Mouse (Mus musculus) embryonic facial prominence, embryonic 10.5 days (tissue): ENCODE results near the gene Smim24. TPM values are rescaled to one million over a fixed set of nuclear protein-coding genes. Genes with fewer than 3 reads are reported as not detected.
A peak's percentile ranks its signal among the peaks of the same experiment; 100 is the strongest.

Source experiments
- DNase-seq: peaks from one replicate; pipeline ENCODE4 v3.0.0-alpha.2; 2017; ENCODE audit warnings: low spot score
- H3K27ac ChIP-seq: fragments of 300-500 bp; sonication (generic); replicated peaks from 2 replicates; pipeline ENCODE4 v1.5.1; 2016; ENCODE audit warnings: mild to moderate bottlenecking
- H3K27me3 ChIP-seq: fragments of 300-500 bp; sonication (generic); replicated peaks from 2 replicates; pipeline ENCODE4 v1.6.1; 2016; ENCODE audit warnings: low read depth, mild to moderate bottlenecking; ENCODE audit not compliant: poor library complexity, severe bottlenecking
- H3K36me3 ChIP-seq: fragments of 300-500 bp; sonication (generic); replicated peaks from 2 replicates; pipeline ENCODE4 v1.6.1; 2016; ENCODE audit warnings: mild to moderate bottlenecking, moderate library complexity
- H3K4me1 ChIP-seq: fragments of 300-500 bp; sonication (generic); 2 replicates; pipeline ENCODE4 v1.6.1; 2016
- H3K4me3 ChIP-seq: fragments of 300-500 bp; sonication (generic); 2 replicates; pipeline ENCODE4 v1.5.1; 2016; ENCODE audit warnings: mild to moderate bottlenecking, moderate library complexity
- H3K9me3 ChIP-seq: fragments of 300-500 bp; sonication (generic); 2 replicates; pipeline ENCODE4 v1.6.1; 2016; ENCODE audit warnings: mild to moderate bottlenecking
- WGBS: fragments of 180-500 bp; shearing (Covaris S2); methylation state at CpG from one replicate; pipeline ENCODE4 v1.1.7; 2016; 5-methylcytosine and 5-hydroxymethylcytosine counted together
- polyA plus RNA-seq: library from polyadenylated mRNA; unstranded; fragments of >200 nt; fragmentation: Nextera tagmentation; extraction: Ambion mirVana; gene quantifications from 2 replicates; pipeline ENCODE4 v1.2.1, GENCODE M21; 2016

Smim24 gene
- polyA plus RNA-seq, 1 experiment from 2014 or later: 2.0 TPM

GRCm38 (mm10) chr10:81400371-81401204, 7.7 kb downstream of the Smim24 start:
- WGBS: 47% methylated on average over 22 of the region's 22 CpGs
- H3K27me3 ChIP-seq: peaks cover 85% of the 10 kb centered on the region
- H3K36me3 ChIP-seq: peaks cover 24% of the 10 kb centered on the region
- H3K27ac ChIP-seq: peak overlapping the region; percentile 92
- peaks cover 69% of the 10 kb centered on the region for H3K4me1 ChIP-seq
- no peak for DNase-seq
- H3K4me3 ChIP-seq: peak overlapping the region; percentile 42
- no peaks in the 10 kb centered on the region for H3K9me3 ChIP-seq

- peak overlapping the region; percentile 42 for H3K4me3 ChIP-seq
- H3K27me3 ChIP-seq: peaks cover 91% of the 10 kb centered on the region
- WGBS: 23% methylated on average over 10 of the region's 10 CpGs
These were observed 8.3 kb downstream of the Smim24 start for GRCm38 (mm10) chr10:81401205-81401520.

GRCm38 (mm10) chr10:81401521-81402226, 8.8 kb downstream of the Smim24 start:
- H3K36me3 ChIP-seq: peaks cover 29% of the 10 kb centered on the region
- peak overlapping the region; percentile 92 for H3K27ac ChIP-seq
- WGBS: 3% methylated on average over 18 of the region's 18 CpGs
- H3K4me3 ChIP-seq: peak overlapping the region; percentile 42
- peaks cover 92% of the 10 kb centered on the region for H3K27me3 ChIP-seq
- peaks cover 78% of the 10 kb centered on the region for H3K4me1 ChIP-seq
- DNase-seq: peak; percentile 88
- no peaks in the 10 kb centered on the region for H3K9me3 ChIP-seq

More at GRCm38 (mm10) chr10:81401205-81401520, 8.3 kb downstream of the Smim24 start:
- H3K4me1 ChIP-seq: peaks cover 74% of the 10 kb centered on the region
- peaks cover 29% of the 10 kb centered on the region for H3K36me3 ChIP-seq
- no peaks in the 10 kb centered on the region for H3K9me3 ChIP-seq
- H3K27ac ChIP-seq: peak overlapping the region; percentile 92
- no peak for DNase-seq

DNA sequence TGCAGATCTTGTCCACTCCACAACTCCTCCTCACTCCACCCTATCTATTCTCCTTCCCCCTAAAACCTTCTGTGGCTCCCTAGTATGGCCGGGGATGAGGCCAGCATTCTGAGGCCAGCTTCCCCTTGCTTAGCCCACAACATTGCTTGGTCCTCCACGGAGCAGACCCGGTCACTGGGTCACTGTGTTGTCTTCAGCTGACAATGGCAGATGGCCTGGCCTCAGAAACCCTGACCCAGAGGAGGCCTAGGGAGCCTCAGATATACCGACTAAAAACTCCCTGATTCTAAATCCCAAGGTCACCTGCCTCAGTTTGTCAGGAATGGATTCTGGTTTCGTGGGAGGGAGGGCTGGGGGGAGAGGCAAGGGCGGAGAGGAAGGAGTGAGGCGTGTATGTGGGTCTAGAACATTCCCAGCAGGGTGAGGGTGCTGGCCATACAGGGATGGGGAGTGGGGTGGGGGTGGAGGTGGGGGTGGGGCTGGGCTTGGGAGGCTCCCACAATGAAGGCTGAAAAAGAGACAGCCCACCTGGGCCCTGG, 9.4 kb downstream of the Smim24 start:
- WGBS: 18% methylated on average over 7 of the region's 7 CpGs
- peaks cover 79% of the 10 kb centered on the region for H3K4me1 ChIP-seq

DNA sequence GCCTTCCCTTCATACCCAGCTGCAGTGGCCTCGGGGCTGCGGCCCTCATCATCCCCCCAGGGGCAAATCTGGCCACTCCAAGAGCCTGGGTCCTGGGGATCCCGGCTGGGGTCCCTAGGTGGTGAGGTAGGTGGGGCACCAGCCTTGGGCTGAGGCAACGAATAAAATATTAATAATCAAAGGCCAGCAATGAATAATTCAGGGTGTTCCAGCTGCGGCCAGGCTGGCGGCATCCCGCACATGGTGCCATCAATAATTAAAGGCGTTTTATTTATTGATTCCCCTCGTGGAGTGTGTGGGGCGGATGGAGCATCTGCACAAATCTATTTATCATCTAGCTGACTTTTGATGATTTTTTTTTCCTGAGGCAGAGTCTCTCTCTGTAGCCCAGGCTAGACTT, 10.7 kb downstream of the Smim24 start:
- peaks cover 29% of the 10 kb centered on the region for H3K36me3 ChIP-seq
- H3K4me3 ChIP-seq: peak overlapping the region; percentile 42
- 60% methylated on average over 10 of the region's 10 CpGs for WGBS
- H3K9me3 ChIP-seq: no peaks in the 10 kb centered on the region
- H3K27ac ChIP-seq: peak overlapping the region; percentile 92
- no peak for DNase-seq
- peaks cover 89% of the 10 kb centered on the region for H3K4me1 ChIP-seq
- peaks cover 94% of the 10 kb centered on the region for H3K27me3 ChIP-seq

More for the DNA sequence above, 9.4 kb downstream of the Smim24 start:
- peaks cover 94% of the 10 kb centered on the region for H3K27me3 ChIP-seq
- H3K36me3 ChIP-seq: peaks cover 29% of the 10 kb centered on the region
- H3K27ac ChIP-seq: peak overlapping the region; percentile 92
- DNase-seq: no peak
- H3K4me3 ChIP-seq: peak overlapping the region; percentile 42
- no peaks in the 10 kb centered on the region for H3K9me3 ChIP-seq

- Histone ChIP-seq H3K9me3 (no peaks in the 10 kb centered on the region), H3K36me3 (peaks cover 29% of the 10 kb centered on the region), H3K27me3 (peaks cover 98% of the 10 kb centered on the region), H3K27ac (peak overlapping the region; percentile 49; the same call in 1 of the 2 replicates), H3K4me1 (peaks cover 95% of the 10 kb centered on the region), H3K4me3 (peak overlapping the region; percentile 28; the same call in 1 of the 2 replicates)
- DNase-seq: no peak
- 11% methylated on average over 9 of the region's 9 CpGs for WGBS
These were observed 11.2 kb downstream of the Smim24 start for GRCm38 (mm10) chr10:81404082-81404481.

DNA sequence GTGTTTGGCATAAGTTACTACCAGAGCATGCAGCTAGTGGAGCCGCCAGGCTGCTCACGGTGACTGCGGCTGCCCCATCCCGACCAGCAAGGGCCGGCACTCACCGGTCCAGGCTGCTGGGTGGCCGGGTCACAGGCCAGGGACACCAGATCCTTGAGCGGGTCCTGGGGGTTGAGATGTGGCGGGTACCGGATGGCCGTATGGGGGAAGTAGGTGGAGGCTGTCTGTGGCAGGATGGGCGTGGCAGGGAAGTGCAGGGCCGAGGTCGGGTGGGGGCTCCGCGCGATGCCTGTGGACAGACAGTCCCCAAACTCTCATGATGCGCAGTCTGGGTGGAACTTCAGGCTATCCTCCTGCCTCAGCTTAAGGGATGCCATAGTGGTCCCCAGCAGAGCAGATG, 11.9 kb downstream of the Smim24 start:
- Histone ChIP-seq H3K4me3 (peak overlapping the region; percentile 28; the same call in 1 of the 2 replicates), H3K9me3 (no peaks in the 10 kb centered on the region), H3K27me3 (peaks cover 92% of the 10 kb centered on the region), H3K27ac (peak overlapping the region; percentile 49; the same call in 1 of the 2 replicates), H3K4me1 (peaks cover 95% of the 10 kb centered on the region), H3K36me3 (peaks cover 22% of the 10 kb centered on the region)
- 58% methylated on average over 18 of the region's 18 CpGs for WGBS
- no peak for DNase-seq

- DNase-seq: peak; percentile 65
- Histone ChIP-seq H3K4me3 (peak overlapping the region; percentile 50; the same call in 1 of the 2 replicates), H3K27me3 (peaks cover 82% of the 10 kb centered on the region), H3K4me1 (peaks cover 95% of the 10 kb centered on the region), H3K9me3 (no peaks in the 10 kb centered on the region), H3K27ac (0 out of 2 replicates have a peak overlapping the region, but pooled peaks have one; percentile 1), H3K36me3 (peaks cover 13% of the 10 kb centered on the region; the same call in 1 of the 2 replicates)
- 35% methylated on average over 13 of the region's 13 CpGs for WGBS
These were observed 12.8 kb downstream of the Smim24 start for GRCm38 (mm10) chr10:81405588-81406201.

DNA sequence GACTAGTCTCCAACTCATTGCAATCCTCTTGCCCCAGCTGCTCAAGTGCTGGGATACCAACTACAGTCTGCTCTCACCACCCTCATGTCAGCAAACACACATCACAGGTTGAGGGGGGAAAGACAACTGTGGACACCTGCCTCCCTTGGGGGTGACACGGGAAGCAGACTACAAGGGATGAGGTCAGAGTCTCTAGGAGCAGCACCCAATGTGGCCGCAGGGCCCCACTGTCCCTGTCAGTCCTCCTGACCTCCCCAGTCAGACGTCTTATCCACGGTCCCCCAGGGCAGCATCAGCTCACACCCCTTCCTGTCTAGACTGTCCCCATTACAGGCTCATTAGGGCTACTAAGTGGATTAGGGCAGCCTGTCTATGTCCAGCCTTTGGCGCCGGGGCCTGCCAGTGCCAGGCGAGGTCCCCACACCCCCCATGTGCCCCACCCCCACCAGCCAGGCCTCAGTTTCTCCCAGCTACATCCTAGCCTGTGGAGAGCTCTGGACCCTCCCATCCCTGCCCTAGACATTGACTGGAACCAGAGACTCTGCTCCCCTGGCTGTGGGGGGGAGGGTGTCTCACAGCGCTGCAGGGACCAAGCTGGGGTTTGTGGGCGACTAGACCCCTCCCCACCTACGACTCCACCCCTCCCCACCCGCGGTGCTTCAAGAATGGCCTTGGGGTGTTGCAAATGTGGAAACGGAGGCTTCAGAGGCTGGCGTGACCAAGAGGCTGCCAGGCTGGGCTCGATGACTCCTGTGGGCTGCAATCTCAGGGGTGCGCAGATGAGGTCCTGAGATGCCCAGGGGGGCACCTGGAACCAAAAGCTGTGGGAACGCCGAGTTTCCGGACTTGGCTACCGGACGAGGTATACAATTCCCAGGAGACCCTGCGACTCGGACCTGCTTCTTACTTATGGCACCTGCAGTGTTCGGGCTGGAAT, 13.9 kb downstream of the Smim24 start:
- Histone ChIP-seq H3K27ac (peak overlapping the region; percentile 64), H3K36me3 (peaks cover 16% of the 10 kb centered on the region; the same call in 1 of the 2 replicates), H3K4me3 (peak overlapping the region; percentile 50), H3K9me3 (no peaks in the 10 kb centered on the region), H3K27me3 (peaks cover 71% of the 10 kb centered on the region), H3K4me1 (peaks cover 91% of the 10 kb centered on the region)
- no peak for DNase-seq
- WGBS: 18% methylated on average over 24 of the region's 24 CpGs

DNA sequence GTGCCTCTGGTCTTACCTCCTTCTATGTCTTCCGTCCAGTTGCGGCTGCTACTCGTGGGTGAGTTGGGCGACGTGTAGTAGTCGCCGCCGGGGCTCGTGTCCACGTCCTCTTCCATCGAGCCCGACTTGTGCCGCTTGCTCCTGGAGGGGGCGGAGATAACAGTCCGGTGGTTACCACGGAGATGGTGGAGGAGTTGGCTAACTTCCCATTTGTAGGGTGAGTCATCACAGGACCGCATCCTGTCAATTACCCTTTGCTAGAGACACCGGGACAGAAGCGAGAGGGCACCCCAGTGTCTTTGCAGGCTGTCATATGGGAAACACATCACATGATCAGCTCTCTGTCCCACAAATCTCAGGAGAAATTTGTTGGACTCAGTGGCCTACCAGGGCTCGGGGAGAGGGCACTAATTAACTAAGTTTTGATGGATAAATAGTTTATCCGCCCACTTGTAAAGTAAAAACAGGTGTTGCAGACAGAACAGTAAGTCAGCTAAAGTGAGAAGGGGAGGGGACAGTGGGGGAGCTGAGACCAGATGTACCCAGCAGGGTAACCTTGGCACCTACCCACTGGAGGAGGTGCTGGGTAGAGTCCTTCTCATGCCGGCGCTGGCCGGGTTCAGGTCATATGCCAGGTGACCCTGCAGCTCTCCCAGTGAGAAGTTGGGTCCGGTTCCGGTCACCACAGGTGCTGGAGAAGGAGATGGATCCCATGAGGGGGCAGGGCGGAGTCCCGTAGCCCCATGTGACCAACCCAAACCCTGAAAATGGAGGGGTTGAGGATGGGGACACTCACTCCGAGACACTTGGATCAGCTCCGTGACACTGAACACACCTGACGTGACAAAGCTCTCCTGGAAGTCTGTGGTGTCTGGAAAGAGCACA, 14.9 kb downstream of the Smim24 start:
- Histone ChIP-seq H3K27ac (peak overlapping the region; percentile 66; the same call in 1 of the 2 replicates), H3K9me3 (no peaks in the 10 kb centered on the region), H3K27me3 (peaks cover 61% of the 10 kb centered on the region), H3K4me3 (peak overlapping the region; percentile 50), H3K36me3 (peaks cover 20% of the 10 kb centered on the region; the same call in 1 of the 2 replicates), H3K4me1 (peaks cover 91% of the 10 kb centered on the region)
- WGBS: 21% methylated on average over 31 of the region's 31 CpGs
- DNase-seq: peak; percentile 66

- Histone ChIP-seq H3K27me3 (peaks cover 55% of the 10 kb centered on the region), H3K4me1 (peaks cover 91% of the 10 kb centered on the region), H3K4me3 (peak overlapping the region; percentile 50; the same call in 1 of the 2 replicates), H3K9me3 (no peaks in the 10 kb centered on the region), H3K27ac (peak overlapping the region; percentile 66), H3K36me3 (peaks cover 20% of the 10 kb centered on the region; the same call in 1 of the 2 replicates)
- no peak for DNase-seq
- WGBS: 39% methylated on average over 13 of the region's 13 CpGs
These were observed 15.5 kb downstream of the Smim24 start for GRCm38 (mm10) chr10:81408424-81408729.
